Mouse (Mus musculus): ENCODE measurements around the gene Dpy19l2. TPM values are rescaled to one million over a fixed set of nuclear protein-coding genes. Genes with fewer than 3 reads are reported as not detected.
"Not testable (repeated sequence)": the region's sequence is repeated elsewhere in the genome, so short reads cannot be mapped to it uniquely, and the experiment has no call there.

Gene Dpy19l2
- polyA plus RNA-seq (2016; fragmentation: Nextera tagmentation; extraction: Ambion mirVana), result 0.41 TPM in 1 of 2 replicates, not detected in the other

DNA sequence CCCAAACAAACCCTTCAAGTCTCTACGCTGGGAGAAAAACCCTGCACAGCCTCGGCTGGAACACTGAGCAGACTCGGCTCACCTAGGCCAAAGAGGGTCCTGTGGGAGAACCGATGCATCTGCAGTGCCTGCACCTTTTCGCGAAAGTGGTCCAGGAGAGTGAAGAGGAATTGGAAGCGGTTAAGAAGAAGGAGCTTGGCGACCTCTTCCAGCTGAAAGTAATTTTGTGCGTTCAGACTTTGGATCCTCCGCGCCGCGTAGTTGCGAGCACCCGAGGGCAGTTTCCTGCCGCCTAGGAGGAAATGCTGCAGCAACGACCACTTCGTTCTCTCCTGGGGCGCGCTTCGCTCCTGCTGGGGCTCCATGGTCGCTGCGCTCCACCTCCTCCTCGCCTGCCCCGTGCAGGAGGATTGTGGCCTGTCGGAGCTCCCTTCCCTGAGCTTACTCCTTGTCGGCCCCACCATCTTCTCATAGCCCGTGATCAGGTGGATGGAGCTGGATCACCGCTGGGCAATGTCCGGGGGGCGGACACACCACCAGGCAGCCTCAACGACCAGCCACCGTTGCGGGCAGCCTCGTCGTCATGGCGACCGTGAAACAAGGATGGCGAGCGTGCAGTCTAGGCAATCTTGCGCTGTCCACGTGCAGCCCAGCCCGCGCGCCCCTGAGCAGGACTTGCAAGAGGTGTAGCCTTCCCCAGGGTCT is at the start of gene Dpy19l2:
Gene Dpy19l2, minus strand, starts transcription at position 594 of the 705 bp plus-strand sequence.
- no peak within 1 kb of the TSS for H3K27ac ChIP-seq
- peak within 1 kb of the TSS; percentile 96 for H3K4me2 ChIP-seq
- no peaks in the 10 kb centered on the region for H3K36me3 ChIP-seq (replicated peaks)
- no peaks in the 10 kb centered on the region for H3K27me3 ChIP-seq
- 1% methylated on average over 45 of the region's 45 CpGs for WGBS
- peaks cover 10% of the 10 kb centered on the region; the same call in 1 of the 2 replicates for H3K4me1 ChIP-seq
- H3K9ac ChIP-seq, result peak within 1 kb of the TSS; percentile 44
- peak; percentile 98 for ATAC-seq (ENCODE audit: low FRiP score)
- no peaks in the 10 kb centered on the region; the same call in 1 of the 2 replicates for H3K9me3 ChIP-seq
- peak within 1 kb of the TSS; percentile 50 for H3K4me3 ChIP-seq (replicated peaks)

DNA sequence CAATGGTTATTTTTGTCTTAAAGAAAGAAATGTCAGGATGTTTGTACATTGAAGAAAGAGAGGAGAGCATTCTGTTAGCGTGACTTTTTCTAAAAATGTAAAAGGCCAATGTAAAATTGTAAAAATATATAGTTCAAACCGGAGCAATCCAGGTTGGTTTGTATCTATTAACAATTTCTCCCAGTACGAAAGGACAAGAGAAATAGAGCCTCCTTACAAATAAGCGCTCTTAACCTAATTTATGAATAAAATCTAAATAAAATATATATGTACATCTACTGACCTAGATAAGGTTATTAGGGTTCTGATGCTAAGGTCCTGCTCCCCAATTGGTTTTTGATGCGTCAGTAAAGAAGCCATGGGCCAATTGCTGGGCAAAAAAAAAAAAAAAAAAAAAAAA is 48.9 kb upstream of the Dpy19l2 start:
- Histone ChIP-seq H3K4me3 (replicated peaks) (no peak overlapping the region), H3K4me1 (no peaks in the 10 kb centered on the region), H3K27me3 (no peaks in the 10 kb centered on the region), H3K36me3 (replicated peaks) (no peaks in the 10 kb centered on the region), H3K9ac (no peak overlapping the region), H3K9me3 (no peaks in the 10 kb centered on the region), H3K4me2 (no peak overlapping the region), H3K27ac (no peak overlapping the region)
- ATAC-seq (ENCODE audit: low FRiP score), result no peak
- 86% methylated on average over 5 of the region's 5 CpGs for WGBS

- no peaks in the 10 kb centered on the region; the same call in 1 of the 2 replicates for H3K9me3 ChIP-seq
- no peaks in the 10 kb centered on the region for H3K27me3 ChIP-seq
- no peaks in the 10 kb centered on the region for H3K36me3 ChIP-seq (replicated peaks)
- H3K4me3 ChIP-seq (replicated peaks), result no peak overlapping the region
- H3K9ac ChIP-seq, result no peak overlapping the region
- no peak overlapping the region for H3K27ac ChIP-seq
- ATAC-seq (ENCODE audit: low FRiP score), result no peak
- H3K4me2 ChIP-seq, result no peak overlapping the region
- peaks cover 3% of the 10 kb centered on the region; the same call in 1 of the 2 replicates for H3K4me1 ChIP-seq
Observed at GRCm38 (mm10) chr9:24701246-24701645, 5.2 kb upstream of the Dpy19l2 start.

DNA sequence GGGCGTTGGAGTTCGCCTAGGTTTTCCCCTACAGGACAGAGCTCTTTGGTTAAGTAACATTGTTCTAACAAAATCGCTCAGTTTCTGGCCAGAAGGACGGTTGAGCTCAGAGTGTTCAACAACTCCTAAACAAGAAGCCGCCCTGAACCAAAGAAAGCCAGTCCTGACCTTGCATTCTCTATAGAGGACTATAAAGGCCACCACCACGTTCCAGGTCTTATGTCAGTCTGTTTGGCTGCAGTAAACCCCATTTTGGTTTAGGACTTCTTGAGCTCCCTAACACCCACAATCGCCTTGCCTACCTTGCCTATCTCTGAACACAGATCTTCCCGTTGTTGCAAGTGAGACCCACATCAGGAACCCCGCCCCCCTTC is 299 bp upstream of the Dpy19l2 start:
- Histone ChIP-seq H3K9me3 (no peaks in the 10 kb centered on the region; the same call in 1 of the 2 replicates), H3K4me1 (peaks cover 10% of the 10 kb centered on the region; the same call in 1 of the 2 replicates), H3K9ac (peak overlapping the region; percentile 44; the same call in 1 of the 2 replicates), H3K4me2 (peak overlapping the region; percentile 96), H3K27me3 (no peaks in the 10 kb centered on the region), H3K4me3 (replicated peaks) (peak overlapping the region; percentile 50), H3K27ac (no peak overlapping the region), H3K36me3 (replicated peaks) (no peaks in the 10 kb centered on the region)
- 14% methylated on average over 9 of the region's 9 CpGs for WGBS
- peak; percentile 5; the same call in 1 of the 2 replicates for ATAC-seq (ENCODE audit: low FRiP score)

DNA sequence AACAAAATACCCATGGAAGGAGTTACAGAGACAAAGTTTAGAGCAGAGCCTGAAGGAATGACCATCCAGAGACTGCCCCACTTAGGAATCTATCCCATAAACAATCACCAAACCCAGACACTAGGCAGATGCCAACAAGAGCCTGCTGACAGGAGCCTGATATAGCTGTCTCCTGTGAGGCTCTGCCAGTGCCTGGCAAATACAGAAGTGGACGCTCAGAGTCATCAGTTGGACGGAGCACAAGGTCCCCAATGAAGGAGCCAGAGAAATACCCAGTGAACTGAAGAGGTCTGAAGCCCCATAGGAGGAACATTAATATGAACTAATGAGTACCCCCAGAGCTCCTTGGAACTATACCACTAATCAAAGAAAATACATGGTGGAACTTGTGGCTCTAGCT is 58.8 kb downstream of the Dpy19l2 start:
- ATAC-seq (ENCODE audit: low FRiP score); H3K36me3 ChIP-seq (replicated peaks); H3K9me3 ChIP-seq; H3K4me1 ChIP-seq; H3K4me2 ChIP-seq; H3K9ac ChIP-seq; H3K27ac ChIP-seq; H3K27me3 ChIP-seq; H3K4me3 ChIP-seq (replicated peaks): not testable (repeated sequence)
- WGBS, result 95% methylated on average over 2 of the region's 2 CpGs

DNA sequence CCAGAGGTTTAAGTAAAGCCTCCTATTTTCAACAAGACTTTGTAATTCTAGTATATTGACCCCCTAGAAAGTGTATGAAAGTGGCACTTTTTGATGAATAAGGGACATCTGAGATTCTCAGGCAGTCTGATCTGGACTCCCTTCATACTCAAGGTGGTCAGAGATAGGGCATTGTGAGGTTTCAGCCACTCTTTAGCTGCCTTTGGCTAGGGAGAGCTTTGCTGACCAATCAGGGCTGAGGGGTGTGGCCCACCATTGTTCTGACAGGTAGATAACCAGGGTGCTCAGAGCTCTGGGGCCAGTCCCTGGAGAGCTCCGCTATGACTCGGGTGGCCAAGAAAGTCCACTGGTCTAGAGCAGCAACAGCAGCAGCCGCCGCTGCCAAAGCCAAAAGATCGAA is 71.2 kb downstream of the Dpy19l2 start, which contains the start of gene Cypt4:
Gene Cypt4, plus strand, starts transcription at position 301 of the 400 bp plus-strand sequence.
- H3K4me1 ChIP-seq, result no peaks in the 10 kb centered on the region
- no peak within 1 kb of the TSS for H3K27ac ChIP-seq
- H3K9me3 ChIP-seq, result no peaks in the 10 kb centered on the region
- no peak within 1 kb of the TSS for H3K9ac ChIP-seq
- H3K4me3 ChIP-seq (replicated peaks), result no peak within 1 kb of the TSS
- 97% methylated on average over 5 of the region's 5 CpGs for WGBS
- H3K27me3 ChIP-seq, result no peaks in the 10 kb centered on the region
- no peak within 1 kb of the TSS for H3K4me2 ChIP-seq
- H3K36me3 ChIP-seq (replicated peaks), result no peaks in the 10 kb centered on the region
- ATAC-seq (ENCODE audit: low FRiP score), result no peak

- Histone ChIP-seq H3K27me3 (no peaks in the 10 kb centered on the region), H3K9ac (no peak overlapping the region), H3K4me3 (replicated peaks) (no peak overlapping the region), H3K27ac (no peak overlapping the region), H3K4me2 (no peak overlapping the region), H3K9me3 (no peaks in the 10 kb centered on the region), H3K4me1 (no peaks in the 10 kb centered on the region), H3K36me3 (replicated peaks) (no peaks in the 10 kb centered on the region)
- WGBS, result 50% methylated on average over 2 of the region's 2 CpGs
- no peak for ATAC-seq (ENCODE audit: low FRiP score)
Observed at GRCm38 (mm10) chr9:24538159-24538558, 157.9 kb downstream of the Dpy19l2 start.

DNA sequence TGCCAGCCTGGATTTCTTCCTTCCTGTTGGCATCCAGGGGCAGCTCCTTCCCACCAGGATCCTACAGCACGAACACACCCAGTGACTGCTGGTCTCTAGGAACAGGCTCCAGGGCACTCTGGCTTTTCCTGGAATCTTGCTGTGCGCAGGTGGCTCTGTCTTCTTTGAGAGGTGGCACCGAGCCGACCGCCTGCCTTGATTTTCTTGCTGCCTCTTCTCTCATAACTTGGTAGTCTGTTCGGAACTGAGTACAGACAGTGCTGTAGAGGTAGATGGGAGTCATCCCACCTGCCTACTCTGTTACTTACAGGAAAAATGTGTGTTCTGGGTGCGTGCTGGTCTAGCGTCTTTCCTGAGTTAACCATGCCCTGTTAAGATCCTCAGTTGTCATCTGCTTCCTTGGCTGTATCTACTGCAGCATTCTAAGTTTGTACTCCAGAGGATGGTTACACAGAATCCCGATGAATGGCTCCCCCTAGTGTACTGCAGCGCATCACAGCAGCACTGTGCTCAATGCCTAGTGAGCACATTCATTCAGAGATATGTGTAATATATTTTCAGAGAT is 179.4 kb downstream of the Dpy19l2 start:
- Histone ChIP-seq H3K9me3 (no peaks in the 10 kb centered on the region), H3K27ac (no peak overlapping the region), H3K27me3 (no peaks in the 10 kb centered on the region), H3K4me1 (no peaks in the 10 kb centered on the region), H3K9ac (no peak overlapping the region), H3K4me2 (no peak overlapping the region), H3K36me3 (replicated peaks) (no peaks in the 10 kb centered on the region), H3K4me3 (replicated peaks) (no peak overlapping the region)
- WGBS, result 63% methylated on average over 10 of the region's 10 CpGs
- ATAC-seq (ENCODE audit: low FRiP score), result peak; percentile 60; the same call in 1 of the 2 replicates

DNA sequence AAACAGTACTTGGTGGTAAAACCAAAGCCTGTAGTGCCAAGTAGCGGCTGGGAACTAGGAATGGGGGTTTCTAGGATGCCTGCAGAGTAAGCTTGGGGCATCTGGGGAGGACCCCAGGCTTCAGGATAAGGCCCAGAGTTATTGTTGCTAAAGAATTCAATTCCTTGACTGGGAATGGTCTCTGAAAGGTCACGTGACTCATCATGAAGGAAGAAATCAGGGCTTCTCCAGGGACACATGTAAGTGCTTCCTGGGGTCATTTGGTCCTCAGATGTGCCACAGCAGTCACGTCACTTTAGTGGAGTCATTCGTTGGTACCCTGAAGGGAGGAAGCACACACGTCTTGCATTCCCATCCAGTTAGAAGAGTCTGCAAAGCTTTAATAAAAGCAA is 182.0 kb downstream of the Dpy19l2 start:
- no peaks in the 10 kb centered on the region for H3K36me3 ChIP-seq (replicated peaks)
- 85% methylated on average over 5 of the region's 5 CpGs for WGBS
- H3K4me1 ChIP-seq, result no peaks in the 10 kb centered on the region
- H3K4me3 ChIP-seq (replicated peaks), result no peak overlapping the region
- no peaks in the 10 kb centered on the region for H3K9me3 ChIP-seq
- no peak for ATAC-seq (ENCODE audit: low FRiP score)
- H3K4me2 ChIP-seq, result no peak overlapping the region
- H3K9ac ChIP-seq, result no peak overlapping the region
- H3K27me3 ChIP-seq, result no peaks in the 10 kb centered on the region
- H3K27ac ChIP-seq, result no peak overlapping the region

DNA sequence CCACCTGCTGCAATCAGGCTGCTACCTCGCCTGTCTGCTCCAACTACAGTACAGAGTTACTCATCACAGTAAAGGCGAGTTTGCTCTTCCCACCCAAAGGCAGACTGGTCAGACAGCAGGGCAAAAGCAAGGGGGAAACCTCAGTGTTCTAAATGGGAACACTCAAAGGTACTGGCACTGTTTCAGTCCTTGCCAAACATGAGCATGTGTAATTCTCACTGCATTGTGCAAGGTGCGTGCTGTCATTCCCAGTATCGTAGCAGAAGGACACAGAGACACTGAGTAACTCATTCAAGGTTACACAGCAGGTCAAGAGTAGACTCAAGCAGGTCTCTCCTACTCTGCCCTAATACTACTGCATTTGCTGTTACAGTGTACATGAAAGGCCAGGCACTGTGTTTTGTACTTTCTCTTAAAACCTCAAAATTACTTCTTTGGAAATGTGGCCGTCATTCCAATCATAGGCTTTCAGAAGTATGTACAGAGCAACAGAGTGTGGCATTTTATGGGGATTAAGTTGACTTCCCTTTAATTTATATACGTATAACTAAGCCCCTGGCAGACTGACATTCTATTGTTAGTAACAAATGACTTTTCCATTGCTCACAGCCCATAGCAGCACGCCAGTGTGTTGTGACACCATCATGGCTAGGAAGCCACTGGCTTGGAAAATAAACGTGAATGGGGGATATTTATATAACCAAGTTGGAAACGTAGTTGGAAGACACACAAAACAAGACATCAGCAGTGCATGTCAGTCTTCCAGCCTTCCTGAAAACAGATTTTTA is 182.6 kb downstream of the Dpy19l2 start:
- H3K36me3 ChIP-seq (replicated peaks), result no peaks in the 10 kb centered on the region
- H3K4me3 ChIP-seq (replicated peaks), result no peak overlapping the region
- H3K4me2 ChIP-seq, result no peak overlapping the region
- H3K27me3 ChIP-seq, result no peaks in the 10 kb centered on the region
- WGBS, result 77% methylated on average over 9 of the region's 9 CpGs
- no peak for ATAC-seq (ENCODE audit: low FRiP score)
- no peaks in the 10 kb centered on the region for H3K9me3 ChIP-seq
- H3K9ac ChIP-seq, result no peak overlapping the region
- no peak overlapping the region for H3K27ac ChIP-seq
- no peaks in the 10 kb centered on the region for H3K4me1 ChIP-seq

- 93% methylated on average over 5 of the region's 5 CpGs for WGBS
- Histone ChIP-seq H3K4me2 (no peak overlapping the region), H3K36me3 (replicated peaks) (no peaks in the 10 kb centered on the region), H3K4me1 (no peaks in the 10 kb centered on the region), H3K4me3 (replicated peaks) (no peak overlapping the region), H3K9ac (no peak overlapping the region), H3K27ac (no peak overlapping the region), H3K9me3 (no peaks in the 10 kb centered on the region), H3K27me3 (no peaks in the 10 kb centered on the region)
- no peak for ATAC-seq (ENCODE audit: low FRiP score)
Observed at GRCm38 (mm10) chr9:24512121-24512539, 184.0 kb downstream of the Dpy19l2 start.

DNA sequence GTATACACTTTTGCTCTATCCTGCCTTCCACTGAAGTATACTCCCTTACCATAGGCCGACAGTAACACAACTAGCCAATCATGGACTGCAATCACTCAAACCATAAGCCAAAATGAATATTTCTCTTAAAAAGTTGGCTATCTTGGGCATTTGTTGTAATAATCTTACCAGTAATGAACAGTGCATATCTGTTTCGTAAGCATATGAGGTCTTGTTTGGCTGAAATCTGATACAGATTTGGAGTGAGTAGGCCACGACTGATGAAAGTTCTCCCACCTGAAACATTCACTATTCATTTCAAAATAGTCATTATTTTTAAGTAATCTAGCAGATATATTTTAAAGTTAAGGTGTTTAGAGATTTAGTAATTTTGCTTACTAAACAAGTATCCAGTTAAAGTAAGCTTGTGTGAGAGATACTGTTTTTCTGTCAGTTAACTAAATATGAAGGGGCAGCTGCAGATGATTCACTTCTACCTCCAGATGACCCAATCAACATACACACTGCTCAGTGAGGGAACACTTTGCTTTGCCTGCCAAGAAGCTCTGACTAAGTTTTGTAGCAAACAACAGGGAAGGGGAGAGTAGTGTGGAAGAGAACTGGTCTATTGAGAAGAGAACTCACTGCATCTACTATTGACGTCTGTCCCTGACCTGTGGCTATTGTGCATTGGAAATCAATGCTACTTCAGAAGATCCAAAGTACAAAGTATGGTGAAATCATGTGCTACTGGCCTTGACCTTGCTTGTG is 184.5 kb downstream of the Dpy19l2 start:
- no peaks in the 10 kb centered on the region for H3K27me3 ChIP-seq
- no peaks in the 10 kb centered on the region for H3K9me3 ChIP-seq
- no peak overlapping the region for H3K4me3 ChIP-seq (replicated peaks)
- no peak overlapping the region for H3K27ac ChIP-seq
- 85% methylated on average over 4 of the region's 4 CpGs for WGBS
- H3K4me1 ChIP-seq, result no peaks in the 10 kb centered on the region
- H3K4me2 ChIP-seq, result no peak overlapping the region
- H3K9ac ChIP-seq, result no peak overlapping the region
- no peak for ATAC-seq (ENCODE audit: low FRiP score)
- no peaks in the 10 kb centered on the region for H3K36me3 ChIP-seq (replicated peaks)
